Mouse (Mus musculus) thymus, postnatal 0 days (tissue): ENCODE data around the gene Klk1b1. TPM values are rescaled to one million over a fixed set of nuclear protein-coding genes. Genes with fewer than 3 reads are reported as not detected.
A peak's percentile ranks its signal among the peaks of the same experiment; 100 is the strongest.
"Not testable (repeated sequence)": the region's sequence is repeated elsewhere in the genome, so short reads cannot be mapped to it uniquely, and the experiment has no call there.

Experiments
- DNase-seq: peaks from one replicate; pipeline ENCODE4 v3.0.0-alpha.2; 2015; ENCODE audit warnings: low spot score
- polyA plus RNA-seq: library from polyadenylated mRNA; unstranded; fragments of >200 nt; fragmentation: Nextera tagmentation; extraction: Ambion mirVana; gene quantifications from 2 replicates; pipeline ENCODE4 v1.2.1, GENCODE M21; 2015

Gene Klk1b1
- polyA plus RNA-seq, result 0.38 and 0.42 TPM in 2 replicates

DNA sequence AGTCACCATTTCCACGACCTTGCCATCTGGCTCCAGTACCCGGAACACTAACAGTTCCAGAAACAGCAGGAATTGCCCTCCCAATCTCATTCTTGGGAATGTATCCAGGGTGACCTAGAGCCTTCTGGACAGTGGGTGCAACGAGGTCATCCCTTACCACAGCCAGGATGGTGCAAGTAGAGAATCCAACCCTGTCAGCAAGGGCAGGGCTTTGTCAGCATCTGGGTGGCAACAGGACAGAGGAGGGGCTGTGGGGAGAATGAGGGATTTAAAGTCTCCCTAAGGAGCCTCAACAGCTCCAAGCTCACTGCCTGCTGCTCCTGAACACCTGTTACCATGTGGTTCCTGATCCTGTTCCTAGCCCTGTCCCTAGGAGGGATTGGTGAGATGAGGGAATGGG is at the start of gene Klk1b1:
Gene Klk1b1, plus strand, starts transcription at position 301 of the 400 bp plus-strand sequence.
- DNase-seq, result no peak

- DNase-seq, result no peak
Measured at GRCm38 (mm10) chr7:43918426-43918825, 48.1 kb upstream of the Klk1b1 start.

- DNase-seq, result no peak
Measured at GRCm38 (mm10) chr7:43918871-43919270, 47.7 kb upstream of the Klk1b1 start.

DNA sequence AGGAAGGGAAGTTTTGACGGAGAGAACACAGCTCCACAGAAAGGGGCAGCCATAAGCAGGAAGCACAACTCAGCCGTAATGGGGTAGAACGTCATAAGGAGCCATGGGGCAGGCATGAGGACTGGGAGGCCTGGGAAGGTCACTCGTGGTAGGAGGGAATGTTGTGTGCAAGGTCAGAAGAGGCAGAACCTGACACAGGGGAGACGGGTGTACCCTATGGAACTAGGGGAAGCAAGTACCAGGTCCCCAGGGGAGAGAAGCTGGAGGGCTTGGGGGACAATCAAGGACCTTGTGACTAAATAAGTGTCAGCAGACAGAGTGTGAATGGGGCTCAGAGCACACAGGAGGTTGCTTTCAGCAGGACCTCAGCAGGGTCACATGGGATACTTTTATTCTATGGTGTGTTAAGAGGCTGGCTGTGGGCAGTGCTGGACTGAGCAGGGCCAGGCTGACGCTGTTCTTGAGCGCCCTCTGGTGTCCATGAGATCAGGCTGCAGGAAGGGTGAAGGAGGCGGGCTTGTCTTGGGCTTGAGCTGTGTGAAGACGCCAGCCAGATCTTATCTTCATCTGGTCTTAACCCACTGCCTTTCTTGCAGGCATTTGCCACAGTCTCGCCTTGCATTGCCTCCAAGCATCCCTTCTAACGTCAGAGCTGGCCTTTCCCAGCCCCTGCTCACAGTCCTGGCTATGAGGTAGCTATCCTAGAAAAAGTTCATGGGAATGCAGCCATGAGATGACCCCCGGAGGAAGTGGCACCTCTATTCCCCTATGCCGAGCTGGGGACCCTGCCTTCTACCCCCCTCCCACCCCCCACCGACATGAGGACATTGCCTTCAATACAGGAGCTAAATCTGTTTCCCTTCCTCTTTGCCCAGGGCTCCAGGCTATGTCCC is 46.7 kb upstream of the Klk1b1 start:
- DNase-seq, result peak; percentile 50

- DNase-seq, result no peak
Measured at GRCm38 (mm10) chr7:43920582-43920981, 46.0 kb upstream of the Klk1b1 start.

- no peak for DNase-seq
Measured at GRCm38 (mm10) chr7:43921087-43921486, 45.5 kb upstream of the Klk1b1 start.

GRCm38 (mm10) chr7:43921941-43922340 is 44.6 kb upstream of the Klk1b1 start:
- no peak for DNase-seq

- DNase-seq, result peak; percentile 19
Measured at GRCm38 (mm10) chr7:43925985-43926384, 40.6 kb upstream of the Klk1b1 start.

GRCm38 (mm10) chr7:43928521-43928920 is 38.0 kb upstream of the Klk1b1 start:
- peak; percentile 24 for DNase-seq

GRCm38 (mm10) chr7:43932337-43932736 is 34.2 kb upstream of the Klk1b1 start:
- no peak for DNase-seq

- DNase-seq, result no peak
Measured at GRCm38 (mm10) chr7:43933440-43933839, 33.1 kb upstream of the Klk1b1 start, which contains the start of gene Klk15. Gene Klk15 (plus strand): TSS chr7:43933740.

- no peak for DNase-seq
Measured at GRCm38 (mm10) chr7:43934747-43935146, 31.8 kb upstream of the Klk1b1 start.

DNA sequence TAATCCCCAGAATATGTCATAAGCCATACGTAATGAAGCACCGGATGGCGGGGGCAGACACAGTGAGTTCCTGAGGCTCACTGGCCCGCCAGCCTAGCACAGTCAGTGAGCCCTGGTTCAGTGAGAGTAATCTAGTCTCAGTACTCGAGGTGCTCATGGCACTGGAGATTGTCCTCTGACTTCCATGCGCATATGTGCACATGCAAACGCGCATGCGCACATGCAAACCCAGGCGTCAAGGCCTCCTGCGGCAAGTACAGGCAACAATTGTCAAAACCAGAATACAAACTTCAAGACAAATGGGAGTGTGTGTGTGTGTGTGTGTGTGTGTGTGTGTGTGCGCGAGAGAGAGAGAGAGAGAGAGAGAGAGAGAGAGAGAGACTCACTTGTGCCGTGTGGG is 30.0 kb upstream of the Klk1b1 start:
- DNase-seq, result no peak

- DNase-seq, result not testable (repeated sequence)
Measured at GRCm38 (mm10) chr7:43942293-43942692, 24.3 kb upstream of the Klk1b1 start.

- DNase-seq, result no peak
Measured at GRCm38 (mm10) chr7:43944727-43945264, 21.8 kb upstream of the Klk1b1 start.

- no peak for DNase-seq
Measured at GRCm38 (mm10) chr7:43950364-43950763, 16.2 kb upstream of the Klk1b1 start, which contains the start of gene Klk1b8. Gene Klk1b8 (plus strand): TSS chr7:43950664.

DNA sequence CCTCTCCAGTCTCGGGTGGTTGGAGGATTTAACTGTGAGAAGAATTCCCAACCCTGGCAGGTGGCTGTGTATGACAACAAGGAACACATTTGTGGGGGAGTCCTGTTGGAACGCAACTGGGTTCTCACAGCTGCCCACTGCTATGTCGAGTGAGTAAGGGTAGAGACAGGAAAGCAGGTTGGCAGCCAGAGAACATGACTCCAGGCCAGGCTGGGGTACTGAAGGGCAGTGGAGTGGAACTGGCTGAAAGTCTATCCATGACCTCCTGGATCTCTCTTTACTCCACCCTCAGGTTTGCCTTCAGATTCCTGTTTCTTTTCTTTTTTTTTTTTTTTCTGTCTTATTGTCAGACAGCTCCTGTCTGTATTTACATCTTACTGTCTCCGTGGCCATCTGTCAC is 13.8 kb upstream of the Klk1b1 start:
- DNase-seq, result no peak

DNA sequence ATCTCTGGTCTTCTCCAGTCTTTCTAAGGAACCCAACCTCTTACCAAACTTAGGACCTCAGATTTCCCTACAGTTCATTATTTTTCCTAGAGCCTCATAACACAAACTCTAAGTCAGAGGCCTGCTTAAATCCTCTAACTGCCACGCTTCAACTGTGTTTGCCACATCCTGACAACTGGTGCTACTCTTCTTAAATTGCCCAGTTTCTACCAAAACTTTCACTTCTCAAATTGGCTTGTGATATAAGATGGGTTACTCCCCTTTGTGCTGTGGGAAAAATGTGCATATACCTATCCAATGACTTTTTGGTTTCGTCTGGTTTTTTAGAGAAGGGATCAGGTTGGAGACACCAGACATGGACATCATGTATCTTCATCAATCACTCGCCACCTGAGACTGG is 507 bp downstream of the Klk1b1 start:
- no peak for DNase-seq

- no peak for DNase-seq
Measured at GRCm38 (mm10) chr7:43967612-43968011, 1.1 kb downstream of the Klk1b1 start.

GRCm38 (mm10) chr7:43975761-43976160 is 9.2 kb downstream of the Klk1b1 start, which contains the start of gene Klk1b9:
Gene Klk1b9 (plus strand): TSS chr7:43976061.
- DNase-seq, result not testable (repeated sequence)

GRCm38 (mm10) chr7:43985657-43986056 is 19.1 kb downstream of the Klk1b1 start:
- no peak for DNase-seq

DNA sequence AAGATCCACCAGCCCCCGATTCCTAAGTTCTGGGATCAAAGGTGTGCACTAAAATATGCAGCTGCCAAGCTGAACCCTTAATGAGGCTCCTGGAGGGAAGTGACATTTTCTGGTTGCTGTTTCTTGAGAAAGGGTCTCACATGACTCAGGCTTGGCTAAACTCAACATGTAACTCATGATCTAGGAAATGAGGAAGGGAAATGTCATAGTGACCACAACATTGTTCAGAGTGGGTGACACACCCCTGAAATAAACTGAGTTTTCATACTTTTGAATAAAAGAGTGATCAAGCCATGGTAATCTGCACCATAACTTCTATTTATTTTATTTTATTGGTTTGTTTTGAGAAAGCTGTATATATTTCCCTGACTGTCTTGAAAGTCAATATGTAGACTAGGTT is 28.3 kb downstream of the Klk1b1 start:
- DNase-seq, result not testable (repeated sequence)
